Mouse (Mus musculus): ENCODE data around the gene Tmem107.

Gene Tmem107

DNA sequence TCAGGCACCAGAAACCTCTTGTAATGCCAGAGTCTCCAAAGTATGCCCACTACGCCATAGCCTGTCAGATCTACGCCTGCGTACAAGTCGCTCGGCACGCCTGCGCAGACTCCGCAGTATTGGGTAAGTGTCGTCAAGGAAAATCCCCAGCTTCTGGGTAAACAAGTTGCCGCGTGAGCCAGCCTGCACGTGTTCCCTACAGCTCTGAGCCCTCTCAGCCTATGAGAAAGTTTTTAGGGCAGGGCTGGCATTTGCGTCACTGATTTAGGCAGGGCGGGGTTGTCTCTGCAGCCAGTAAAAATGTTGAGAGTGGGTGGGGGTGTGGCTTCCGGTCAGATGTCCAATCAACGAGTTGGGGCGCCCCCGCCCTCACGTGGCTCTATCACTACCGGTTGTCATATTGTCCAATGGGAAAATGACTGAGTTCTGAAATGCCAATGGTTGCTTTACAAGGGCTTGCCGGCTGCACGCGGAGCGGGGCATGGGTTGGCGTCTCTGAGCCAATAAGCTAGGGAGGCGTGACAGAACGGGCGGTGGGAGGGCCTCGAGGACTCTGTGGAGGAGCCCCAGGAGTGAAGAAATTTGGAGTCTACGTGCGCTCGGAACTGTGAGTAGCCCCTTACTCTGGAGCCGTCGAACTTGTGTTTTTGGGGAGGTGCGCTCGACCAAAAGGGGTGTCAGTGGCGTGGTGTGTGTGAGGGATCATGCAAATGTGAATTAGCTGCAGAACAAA, 24.3 kb downstream of the Tmem107 start, which contains the start of gene Per1:
Gene Per1 (plus strand): TSS at position 521 of the 733 bp plus-strand sequence.
- peak; percentile 100 for DNase-seq (ENCODE audit: low read depth)

- peak; percentile 83 for DNase-seq (ENCODE audit: low read depth)
These were observed 25.1 kb downstream of the Tmem107 start for GRCm38 (mm10) chr11:69095511-69096231.

- DNase-seq (ENCODE audit: low read depth) = no peak
These were observed 25.9 kb downstream of the Tmem107 start for GRCm38 (mm10) chr11:69096360-69096986.

GRCm38 (mm10) chr11:69096987-69097900, 26.6 kb downstream of the Tmem107 start:
- DNase-seq (ENCODE audit: low read depth) = peak; percentile 93

DNA sequence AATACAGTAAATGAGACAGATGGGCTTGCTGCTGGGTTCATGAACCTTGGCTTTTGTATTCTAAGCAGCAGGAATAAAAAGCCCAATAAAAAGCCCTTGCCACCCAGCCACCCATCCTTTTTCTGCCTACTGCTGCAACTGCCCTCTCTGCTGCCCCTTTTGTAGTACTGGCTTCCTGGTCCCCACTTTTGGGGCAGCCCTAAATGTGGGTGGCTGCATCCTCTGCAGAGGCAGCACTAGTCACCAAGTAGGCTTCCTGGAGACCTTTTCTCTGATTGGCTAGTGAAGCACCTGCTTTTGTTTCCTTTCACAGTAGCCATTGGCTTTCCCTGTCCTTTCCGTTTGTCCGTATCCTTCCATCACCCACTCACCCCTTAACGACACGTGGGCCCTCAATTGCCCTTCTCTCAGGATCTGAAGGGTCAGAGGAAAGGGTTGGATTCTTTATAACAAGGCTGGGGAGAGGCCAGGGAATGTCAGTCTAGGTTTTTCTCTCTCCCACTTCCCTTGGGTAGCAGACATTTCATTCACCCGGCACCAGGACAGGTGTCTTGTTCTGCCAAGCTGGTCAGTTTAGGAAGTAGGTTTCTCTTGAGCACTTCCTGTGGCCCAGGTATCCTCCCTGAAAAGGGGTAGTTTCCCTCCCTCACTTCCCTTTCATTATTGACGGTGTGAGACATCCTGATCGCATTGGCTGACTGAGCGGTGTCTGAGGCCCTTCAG, 27.6 kb downstream of the Tmem107 start:
- DNase-seq (ENCODE audit: low read depth) = peak; percentile 90

DNA sequence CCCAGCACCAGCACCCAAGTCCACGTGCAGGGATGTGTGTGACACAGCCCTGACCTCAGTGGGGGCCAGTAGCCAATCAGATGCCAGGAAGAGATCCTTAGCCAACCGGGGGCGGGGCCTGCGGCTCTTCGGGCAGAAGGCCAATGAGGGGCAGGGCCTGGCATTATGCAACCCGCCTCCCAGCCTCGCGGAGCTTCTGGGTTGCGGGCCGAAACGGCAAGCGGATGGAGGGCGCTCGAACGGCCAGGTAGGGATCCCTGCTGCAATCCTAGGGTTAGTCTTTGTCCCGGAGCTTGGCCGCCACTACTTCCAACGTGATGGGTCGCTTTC, 28.1 kb downstream of the Tmem107 start:
- DNase-seq (ENCODE audit: low read depth) = peak; percentile 98

- no peak for DNase-seq (ENCODE audit: low read depth)
These were observed 28.7 kb downstream of the Tmem107 start for GRCm38 (mm10) chr11:69099177-69099914.

- DNase-seq (ENCODE audit: low read depth) = peak; percentile 97
These were observed 29.3 kb downstream of the Tmem107 start for GRCm38 (mm10) chr11:69099915-69100345.

DNA sequence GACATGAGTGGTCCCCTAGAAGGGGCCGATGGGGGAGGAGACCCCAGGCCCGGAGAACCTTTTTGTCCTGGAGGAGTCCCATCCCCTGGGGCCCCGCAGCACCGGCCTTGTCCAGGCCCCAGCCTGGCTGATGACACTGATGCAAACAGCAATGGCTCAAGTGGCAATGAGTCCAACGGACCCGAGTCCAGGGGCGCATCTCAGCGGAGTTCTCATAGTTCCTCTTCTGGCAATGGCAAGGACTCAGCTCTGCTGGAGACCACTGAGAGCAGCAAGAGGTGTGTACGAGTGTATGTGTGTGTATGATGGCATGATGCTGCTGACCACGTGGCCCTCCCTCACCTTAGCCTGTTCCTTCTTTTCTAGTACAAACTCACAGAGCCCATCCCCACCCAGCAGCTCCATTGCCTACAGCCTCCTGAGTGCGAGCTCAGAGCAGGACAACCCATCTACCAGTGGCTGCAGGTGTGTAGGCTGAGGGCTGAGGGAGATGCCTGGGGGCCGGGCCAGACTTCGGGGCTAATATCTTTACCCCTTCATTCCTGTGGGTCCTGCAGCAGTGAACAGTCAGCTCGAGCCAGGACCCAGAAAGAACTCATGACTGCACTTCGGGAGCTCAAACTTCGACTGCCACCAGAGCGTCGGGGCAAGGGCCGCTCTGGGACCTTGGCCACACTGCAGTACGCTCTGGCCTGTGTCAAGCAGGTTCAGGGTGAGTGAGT, 30.2 kb downstream of the Tmem107 start:
- DNase-seq (ENCODE audit: low read depth) = no peak

DNA sequence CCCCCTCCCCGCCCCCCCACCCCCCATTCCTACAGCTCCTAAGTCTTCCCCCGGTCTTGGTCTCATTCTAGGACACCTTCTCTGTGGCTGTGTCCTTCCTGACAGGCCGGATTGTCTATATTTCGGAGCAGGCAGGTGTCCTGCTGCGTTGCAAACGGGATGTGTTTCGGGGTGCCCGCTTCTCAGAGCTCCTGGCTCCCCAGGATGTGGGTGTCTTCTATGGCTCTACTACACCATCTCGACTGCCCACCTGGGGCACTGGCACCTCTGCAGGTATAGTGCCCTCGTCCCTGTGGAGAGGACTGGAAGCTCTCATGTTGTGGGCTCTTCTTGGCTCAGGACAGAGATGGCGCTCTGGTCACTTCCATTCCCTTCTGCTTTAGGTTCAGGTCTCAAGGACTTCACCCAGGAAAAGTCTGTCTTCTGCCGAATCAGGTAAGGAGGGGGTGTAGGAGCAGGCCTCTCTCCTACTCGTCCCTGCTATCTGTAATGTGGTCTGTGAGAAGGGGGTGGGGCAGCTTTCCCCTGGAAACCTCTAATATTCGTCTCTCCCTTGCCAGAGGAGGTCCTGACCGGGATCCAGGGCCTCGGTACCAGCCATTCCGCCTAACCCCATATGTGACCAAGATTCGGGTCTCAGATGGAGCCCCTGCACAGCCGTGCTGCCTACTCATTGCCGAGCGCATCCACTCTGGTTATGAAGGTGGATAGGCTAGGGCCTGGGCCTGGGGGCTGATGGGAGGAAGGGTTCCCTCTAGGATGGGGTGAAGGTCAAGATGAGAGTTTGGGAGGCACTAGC, 31.2 kb downstream of the Tmem107 start:
- no peak for DNase-seq (ENCODE audit: low read depth)

- no peak for DNase-seq (ENCODE audit: low read depth)
These were observed 31.8 kb downstream of the Tmem107 start for GRCm38 (mm10) chr11:69102403-69102725.

DNA sequence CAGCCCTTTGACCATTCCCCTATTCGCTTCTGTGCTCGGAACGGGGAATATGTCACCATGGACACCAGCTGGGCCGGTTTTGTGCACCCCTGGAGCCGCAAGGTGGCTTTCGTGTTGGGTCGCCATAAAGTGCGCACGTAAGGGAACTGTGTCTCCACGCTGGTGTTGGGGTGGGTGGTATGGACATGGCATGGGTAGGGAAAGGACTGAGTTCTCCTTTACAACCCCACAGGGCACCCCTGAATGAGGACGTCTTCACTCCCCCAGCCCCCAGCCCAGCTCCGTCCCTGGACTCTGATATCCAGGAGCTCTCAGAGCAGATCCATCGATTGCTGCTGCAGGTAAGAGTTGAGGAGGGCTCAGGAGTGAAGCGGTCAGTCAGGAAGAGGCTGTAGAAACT, 32.5 kb downstream of the Tmem107 start:
- DNase-seq (ENCODE audit: low read depth) = no peak

GRCm38 (mm10) chr11:69103531-69104435, 33.2 kb downstream of the Tmem107 start:
- DNase-seq (ENCODE audit: low read depth) = no peak

DNA sequence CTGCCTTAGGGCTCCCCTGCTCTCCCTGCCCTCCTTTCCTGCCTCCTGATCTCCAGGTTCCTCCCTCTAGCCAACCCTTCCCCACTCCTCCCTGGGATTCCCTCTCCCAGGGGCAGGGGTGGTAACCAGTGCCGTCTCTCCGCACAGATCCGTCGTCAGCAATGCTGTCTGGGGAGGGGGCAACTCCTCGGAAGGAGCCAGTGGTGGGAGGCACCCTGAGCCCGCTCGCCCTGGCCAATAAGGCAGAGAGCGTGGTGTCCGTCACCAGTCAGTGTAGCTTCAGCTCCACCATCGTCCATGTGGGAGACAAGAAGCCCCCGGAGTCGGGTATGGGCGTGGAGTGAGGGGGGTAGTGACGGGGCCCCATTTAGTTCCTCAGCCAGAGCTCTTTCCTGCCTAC, 33.9 kb downstream of the Tmem107 start:
- DNase-seq (ENCODE audit: low read depth) = no peak

DNA sequence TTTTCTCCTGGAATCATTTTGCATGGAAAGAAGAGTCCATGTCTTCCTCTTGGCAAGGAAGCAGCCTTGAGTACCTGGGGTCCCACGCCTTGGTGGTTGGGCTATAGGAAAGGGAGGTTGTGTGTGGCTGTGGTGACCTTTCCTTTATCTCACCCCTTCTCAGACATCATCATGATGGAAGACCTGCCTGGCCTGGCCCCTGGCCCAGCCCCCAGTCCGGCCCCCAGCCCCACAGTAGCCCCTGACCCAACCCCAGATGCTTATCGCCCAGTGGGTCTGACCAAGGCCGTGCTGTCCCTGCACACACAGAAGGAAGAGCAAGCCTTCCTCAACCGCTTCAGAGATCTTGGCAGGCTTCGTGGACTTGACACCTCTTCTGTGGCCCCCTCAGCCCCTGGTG, 34.6 kb downstream of the Tmem107 start:
- no peak for DNase-seq (ENCODE audit: low read depth)

DNA sequence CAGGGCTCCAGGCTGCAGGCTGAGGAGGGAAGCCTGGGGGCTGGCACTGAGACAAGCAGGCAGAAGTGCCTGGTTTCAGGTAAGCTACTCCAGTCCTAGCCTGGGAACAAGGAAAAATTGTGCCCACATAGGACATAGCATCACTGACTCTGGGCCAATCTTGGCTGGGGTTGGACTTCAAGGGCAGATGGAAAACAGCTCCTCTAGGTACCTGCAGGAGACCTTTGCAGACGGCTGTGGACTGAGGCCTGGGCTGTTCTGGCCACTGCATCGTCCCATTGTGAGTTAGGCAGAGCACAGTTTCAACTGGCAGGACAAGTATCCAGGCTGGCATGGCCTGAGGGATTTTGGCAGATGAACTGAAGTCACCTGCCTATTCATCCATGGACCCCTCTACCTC, 35.2 kb downstream of the Tmem107 start:
- no peak for DNase-seq (ENCODE audit: low read depth)

DNA sequence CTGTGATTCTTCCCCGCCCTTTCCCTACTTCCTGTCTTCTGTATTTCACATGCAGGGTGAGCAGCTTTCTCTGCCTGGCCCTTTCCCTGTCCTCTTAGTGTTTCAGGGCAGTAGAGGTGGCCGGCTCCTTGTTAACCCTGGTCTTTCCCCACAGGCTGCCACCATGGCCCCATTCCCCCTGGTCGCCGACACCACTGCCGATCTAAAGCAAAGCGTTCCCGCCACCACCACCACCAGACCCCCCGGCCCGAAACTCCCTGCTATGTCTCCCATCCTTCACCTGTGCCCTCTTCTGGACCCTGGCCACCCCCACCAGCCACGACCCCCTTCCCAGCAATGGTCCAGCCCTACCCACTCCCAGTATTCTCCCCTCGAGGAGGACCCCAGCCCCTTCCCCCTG, 35.7 kb downstream of the Tmem107 start:
- DNase-seq (ENCODE audit: low read depth) = no peak

GRCm38 (mm10) chr11:69106842-69107241, 36.2 kb downstream of the Tmem107 start:
- no peak for DNase-seq (ENCODE audit: low read depth)
